Mouse (Mus musculus) G1E (cell line): ENCODE measurements around the gene Sbno2. TPM values are rescaled to one million over a fixed set of nuclear protein-coding genes. Genes with fewer than 3 reads are reported as not detected.
"Not testable (repeated sequence)": the region's sequence is repeated elsewhere in the genome, so short reads cannot be mapped to it uniquely, and the experiment has no call there.

Experiments
- ATAC-seq: 2 replicates; pipeline ENCODE4 v1.8.0; 2016; ENCODE audit warnings: mild to moderate bottlenecking; ENCODE audit not compliant: insufficient number of reproducible peaks, poor library complexity, low FRiP score, severe bottlenecking; ENCODE audit errors: extremely low read depth
- DNase-seq: peaks from one replicate; pipeline ENCODE4 v3.0.0; 2012; ENCODE audit warnings: low spot score
- H3K27me3 ChIP-seq: 2 replicates; pipeline ENCODE4 v1.6.1; 2012; ENCODE audit warnings: mild to moderate bottlenecking, low read length, inconsistent platforms; ENCODE audit not compliant: insufficient read depth
- H3K36me3 ChIP-seq: replicated peaks from 2 replicates; pipeline ENCODE3; 2012; ENCODE audit warnings: mild to moderate bottlenecking, inconsistent platforms
- H3K4me1 ChIP-seq: 2 replicates; pipeline ENCODE4 v1.6.1; 2012; ENCODE audit warnings: low read depth, low read length, inconsistent platforms, mixed read lengths; ENCODE audit not compliant: insufficient read depth
- H3K4me3 ChIP-seq: 2 replicates; pipeline ENCODE4 v1.5.1; 2012; ENCODE audit warnings: low read depth, mild to moderate bottlenecking, inconsistent platforms, low read length, moderate library complexity, mixed read lengths
- H3K9me3 ChIP-seq: replicated peaks from 2 replicates; pipeline ENCODE4 v1.6.1; 2012; ENCODE audit warnings: inconsistent platforms
- CTCF ChIP-seq: IDR thresholded peaks from 2 replicates; pipeline ENCODE4 v1.5.1; 2012; ENCODE audit warnings: low read depth, low read length, inconsistent platforms, mixed read lengths
- GATA1 ChIP-seq: IDR thresholded peaks from 2 replicates; pipeline ENCODE4 v1.6.1; 2012; ENCODE audit warnings: borderline replicate concordance, low read length, inconsistent platforms, mixed read lengths
- GATA2 ChIP-seq: IDR thresholded peaks from 2 replicates; pipeline ENCODE4 v1.6.1; 2012; ENCODE audit warnings: low read depth, low read length, inconsistent platforms, borderline replicate concordance
- POLR2AphosphoS5 ChIP-seq: IDR thresholded peaks from 2 replicates; pipeline ENCODE4 v1.6.1; 2012; ENCODE audit warnings: low read depth, low read length, inconsistent platforms; ENCODE audit not compliant: insufficient replicate concordance
- TAL1 ChIP-seq: conservative IDR thresholded peaks from 2 replicates; pipeline ENCODE4 v1.6.1; 2012; ENCODE audit warnings: low read depth, low read length, inconsistent platforms, mixed read lengths
- polyA plus RNA-seq: library from polyadenylated mRNA; stranded (reverse); fragments of >175 nt; gene quantifications from 2 replicates; pipeline ENCODE4 v1.2.3, GENCODE M21; 2012
- total RNA-seq, 2 experiments: library from RNA; stranded (forward) in 1 of 2; stranded (reverse) in 1 of 2; fragments of 200-1000 nt in 1 of 2; fragments of >200 nt in 1 of 2; fragmentation: Nextera tagmentation in 1 of 2; gene quantifications; 2 replicates each; pipeline ENCODE4 v1.2.3; 2014 to 2017

Gene Sbno2
- total and polyA plus RNA-seq, 3 experiments: 18.1 to 37.4 (median 34.2) TPM

- no peaks in the 10 kb centered on the region; the same call in 1 of the 2 replicates for H3K27me3 ChIP-seq
- TF ChIP-seq GATA2 (no peak), TAL1 (no peak), GATA1 (no peak), CTCF (no peak), POLR2AphosphoS5 (no peak)
- no peak for ATAC-seq
- peak overlapping the region; percentile 49; the same call in 1 of the 2 replicates for H3K4me3 ChIP-seq
- no peak for DNase-seq
- no peaks in the 10 kb centered on the region for H3K9me3 ChIP-seq
- H3K4me1 ChIP-seq: peaks cover 70% of the 10 kb centered on the region
- peaks cover 70% of the 10 kb centered on the region for H3K36me3 ChIP-seq
Measured at GRCm38 (mm10) chr10:80056506-80056905, 48.9 kb downstream of the Sbno2 start.

- Histone ChIP-seq H3K4me1 (peaks cover 71% of the 10 kb centered on the region), H3K36me3 (peaks cover 64% of the 10 kb centered on the region)
Measured at GRCm38 (mm10) chr10:80055891-80056290, 49.5 kb downstream of the Sbno2 start.

GRCm38 (mm10) chr10:80055364-80055763 is 50.0 kb downstream of the Sbno2 start:
- ATAC-seq (no peak), DNase-seq (no peak)
- TF ChIP-seq POLR2AphosphoS5: 0 out of 2 replicates have a peak, but pooled peaks have one; percentile 59
- TF ChIP-seq GATA2: no peak
- Histone ChIP-seq H3K9me3 (no peaks in the 10 kb centered on the region), H3K27me3 (no peaks in the 10 kb centered on the region; the same call in 1 of the 2 replicates), H3K4me3 (peak overlapping the region; percentile 85; the same call in 1 of the 2 replicates), H3K36me3 (peaks cover 59% of the 10 kb centered on the region), H3K4me1 (peaks cover 71% of the 10 kb centered on the region)

More at GRCm38 (mm10) chr10:80055891-80056290, 49.5 kb downstream of the Sbno2 start:
- H3K27me3 ChIP-seq: no peaks in the 10 kb centered on the region; the same call in 1 of the 2 replicates
- no peak for DNase-seq
- H3K4me3 ChIP-seq: peak overlapping the region; percentile 85; the same call in 1 of the 2 replicates
- ATAC-seq: no peak
- TF ChIP-seq POLR2AphosphoS5 (no peak), GATA2 (no peak), GATA1 (no peak), TAL1 (no peak), CTCF (no peak)
- H3K9me3 ChIP-seq: no peaks in the 10 kb centered on the region

- not testable (repeated sequence) for H3K27me3 ChIP-seq, ATAC-seq, H3K9me3 ChIP-seq, DNase-seq
- Histone ChIP-seq H3K4me3 (peak overlapping the region; percentile 85), H3K4me1 (peaks cover 74% of the 10 kb centered on the region), H3K36me3 (peaks cover 54% of the 10 kb centered on the region)
Measured at GRCm38 (mm10) chr10:80054911-80055310, 50.5 kb downstream of the Sbno2 start.

- ATAC-seq (no peak), DNase-seq (peak; percentile 82)
- Histone ChIP-seq H3K4me3 (peak overlapping the region; percentile 85), H3K4me1 (peaks cover 81% of the 10 kb centered on the region), H3K36me3 (peaks cover 46% of the 10 kb centered on the region), H3K27me3 (no peaks in the 10 kb centered on the region), H3K9me3 (no peaks in the 10 kb centered on the region)
- no peak for TF ChIP-seq GATA2
- no peak for TF ChIP-seq GATA1
- TF ChIP-seq TAL1: no peak
- TF ChIP-seq POLR2AphosphoS5: no peak
- no peak for TF ChIP-seq CTCF
Measured at GRCm38 (mm10) chr10:80053831-80054815, 51.2 kb downstream of the Sbno2 start.

GRCm38 (mm10) chr10:80053259-80053780 is 52.1 kb downstream of the Sbno2 start:
- H3K4me1 ChIP-seq: peaks cover 86% of the 10 kb centered on the region

More at GRCm38 (mm10) chr10:80053259-80053780, 52.1 kb downstream of the Sbno2 start:
- no peaks in the 10 kb centered on the region for H3K9me3 ChIP-seq
- H3K4me3 ChIP-seq: peak overlapping the region; percentile 85
- TF ChIP-seq POLR2AphosphoS5 (no peak), CTCF (no peak), GATA2 (no peak), GATA1 (no peak), TAL1 (no peak)
- DNase-seq (peak; percentile 97), ATAC-seq (peak; percentile 95)
- peaks cover 38% of the 10 kb centered on the region for H3K36me3 ChIP-seq
- no peaks in the 10 kb centered on the region for H3K27me3 ChIP-seq
